Mouse (Mus musculus): ENCODE measurements at regions not wholly inside any gene's neighbourhood (a gene's known extent, or its start where the extent isn't known, plus 50 kb on each side); places are given as distances from the start of the nearest gene placed in this dataset.

DNA sequence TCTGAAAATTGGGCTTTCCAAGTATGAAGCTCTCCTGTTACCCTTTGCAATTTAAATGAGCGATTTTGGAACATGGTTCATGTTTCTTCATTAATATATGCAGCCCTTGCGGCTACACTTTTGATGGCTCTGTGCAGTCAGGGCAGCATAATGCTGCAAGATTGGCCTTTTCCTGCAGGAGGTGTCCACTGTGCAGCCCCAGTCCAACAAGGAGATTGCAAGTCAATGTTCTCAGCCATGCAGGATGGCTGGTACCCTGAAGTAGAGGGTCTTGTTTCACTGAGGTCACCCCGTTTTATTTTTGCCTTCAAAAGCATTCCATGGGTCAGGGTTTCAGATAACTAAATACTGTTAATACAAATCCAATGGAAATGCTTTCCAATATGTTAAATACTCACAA is 130.9 kb upstream of the Pnpt1 start:
- TF ChIP-seq POLR2A (IDR thresholded peaks at IDR 0.05; ENCODE audit: control insufficient read depth in 1 of 2, insufficient read depth in 1 of 2, low read depth in 1 of 2, low read length in 2 of 2, poor library complexity in 1 of 2) (no peak), CTCF (IDR thresholded peaks at IDR 0.05 in 2 of 3, conservative IDR thresholded peaks at IDR 0.05 in 1 of 3; ENCODE audit: control insufficient read depth in 1 of 3, insufficient read depth in 1 of 3, low read depth in 2 of 3, low read length in 3 of 3, poor library complexity in 1 of 3, severe bottlenecking in 1 of 3) (no peak), ZC3H11A (IDR thresholded peaks at IDR 0.05; ENCODE audit: low read depth, low read length) (no peak), TAL1 (IDR thresholded peaks at IDR 0.05; ENCODE audit: low read length) (no peak), NRF1 (IDR thresholded peaks at IDR 0.05; ENCODE audit: insufficient read depth, low read depth, low read length, poor library complexity, severe bottlenecking) (no peak), KAT2A (conservative IDR thresholded peaks at IDR 0.05; ENCODE audit: low read depth, low read length) (no peak)
